9 mouse cellular contexts compared by ENCODE assay signal in genomic region chr5:134342503-134343205, GRCm38 (mm10). TPM values are rescaled to one million over a fixed set of nuclear protein-coding genes. Genes with fewer than 3 reads are reported as not detected.
DNase-seq lines count a peak whose midpoint lies in the region; ATAC-seq and TF ChIP-seq lines count a peak whose summit lies in the region.
"Had no signal": no experiment of that assay in that cellular context is flagged by ENCODE, and none has a peak within 500 bp of the region (broad histone marks: within the 10 kb centered on the region; RNA-seq: fewer than 3 reads in every experiment).

No protein-coding gene starts in this region.

- no peak for TF ChIP-seq POLR2A in bone marrow, adult 2 months (IDR thresholded peaks at IDR 0.05; ENCODE audit: borderline replicate concordance, control insufficient read depth, low read depth, low read length)

- no peak overlapping the region for H3K9ac ChIP-seq in intestine, embryonic 16.5 days (ENCODE audit: low read depth, low read length)
- H3K9ac ChIP-seq in forebrain, embryonic 13.5 days = no peak overlapping the region
- H3K9ac ChIP-seq: midbrain, embryonic 12.5 days had no signal

- no peaks in the 10 kb centered on the region for H3K27me3 ChIP-seq in intestine, embryonic 16.5 days (replicated peaks; ENCODE audit: control insufficient read depth, insufficient read depth, low read length)
- no peaks in the 10 kb centered on the region for H3K27me3 ChIP-seq in forebrain, embryonic 13.5 days
- H3K27me3 ChIP-seq: midbrain, embryonic 12.5 days had no signal

- no peak overlapping the region for H3K4me2 ChIP-seq in intestine, embryonic 16.5 days (ENCODE audit: low read depth, low read length)
- H3K4me2 ChIP-seq in forebrain, embryonic 13.5 days = no peak overlapping the region
- H3K4me2 ChIP-seq: midbrain, embryonic 12.5 days had no signal

- H3K27ac ChIP-seq in bone marrow, adult 2 months (ENCODE audit: control insufficient read depth, insufficient read depth, low read depth, low read length, poor library complexity) = no peak overlapping the region
- no peak overlapping the region; the same call in 1 of the 2 replicates for H3K27ac ChIP-seq in intestine, embryonic 16.5 days (ENCODE audit: low read length)
- no peak overlapping the region for H3K27ac ChIP-seq in forebrain, embryonic 13.5 days
- no peak overlapping the region for H3K27ac ChIP-seq in left cerebral cortex, adult 2 months
- H3K27ac ChIP-seq: midbrain, embryonic 12.5 days had no signal

- peak overlapping the region; percentile 12 for H3K4me3 ChIP-seq in bone marrow, adult 2 months (replicated peaks; ENCODE audit: control insufficient read depth, low read depth, low read length)
- no peak overlapping the region for H3K4me3 ChIP-seq in intestine, embryonic 16.5 days (ENCODE audit: low read length)
- no peak overlapping the region for H3K4me3 ChIP-seq in forebrain, embryonic 13.5 days
- no peak overlapping the region for H3K4me3 ChIP-seq in left cerebral cortex, adult 2 months
- H3K4me3 ChIP-seq: midbrain, embryonic 12.5 days had no signal

- peak; percentile 36; the same call in 1 of the 2 replicates for ATAC-seq in intestine, embryonic 16.5 days
- no peak for ATAC-seq in forebrain, embryonic 13.5 days

- peak; percentile 26 to 55 for DNase-seq in heart, adult 18-20 months
- DNase-seq in heart, postnatal 25 days (ENCODE audit: low spot score) = no peak
- DNase-seq in lung, postnatal 4 days = peak; percentile 29 to 56
- no peak for DNase-seq in left cerebral cortex, adult 2 months (ENCODE audit: extremely low spot score in 1 of 2, low spot score in 2 of 2)
- DNase-seq in spleen, postnatal 14 days (ENCODE audit: low spot score in 2 of 2) = no peak

- WGBS in bone marrow, adult 2 months = 33% methylated on average over 18 of the region's 18 CpGs
- 66% methylated on average over 18 of the region's 18 CpGs for WGBS in intestine, embryonic 16.5 days
- WGBS in forebrain, embryonic 13.5 days = 84% methylated on average over 18 of the region's 18 CpGs

- H3K36me3 ChIP-seq in intestine, embryonic 16.5 days (ENCODE audit: control insufficient read depth, insufficient read depth, low read length) = no peaks in the 10 kb centered on the region
- no peaks in the 10 kb centered on the region for H3K36me3 ChIP-seq in forebrain, embryonic 13.5 days (ENCODE audit: poor library complexity, severe bottlenecking)
- H3K36me3 ChIP-seq: midbrain, embryonic 12.5 days had no signal

- H3K9me3 ChIP-seq in intestine, embryonic 16.5 days (ENCODE audit: control insufficient read depth, low read length) = no peaks in the 10 kb centered on the region
- no peaks in the 10 kb centered on the region for H3K9me3 ChIP-seq in forebrain, embryonic 13.5 days (replicated peaks)
- H3K9me3 ChIP-seq: midbrain, embryonic 12.5 days had no signal

- no peaks in the 10 kb centered on the region; the same call in 1 of the 2 replicates for H3K4me1 ChIP-seq in bone marrow, adult 2 months (ENCODE audit: control insufficient read depth, insufficient read depth, low read length)
- H3K4me1 ChIP-seq in intestine, embryonic 16.5 days (ENCODE audit: control insufficient read depth, insufficient read depth, low read length) = no peaks in the 10 kb centered on the region
- H3K4me1 ChIP-seq in forebrain, embryonic 13.5 days = no peaks in the 10 kb centered on the region
- H3K4me1 ChIP-seq: midbrain, embryonic 12.5 days had no signal

- no peak for TF ChIP-seq CTCF in bone marrow, adult 2 months (IDR thresholded peaks at IDR 0.05; ENCODE audit: control insufficient read depth, insufficient read depth, low read length)
- TF ChIP-seq CTCF in left cerebral cortex, adult 2 months (IDR thresholded peaks at IDR 0.05) = no peak; the same call in 1 of the 2 replicates

- intact Hi-C loops in heart, postnatal 25 days (cut with DNase I) = loop anchor here (5.0 kb wide), 1 partner anchor 60 kb away; no protein-coding TSS in a partner anchor
- intact Hi-C loops in left cerebral cortex, adult 2 months (cut with DNase I) = no loop called here

RNA-seq across cellular contexts. Expression of gene Gtf2i, which starts 28.1 kb away (rescaled TPM):
- 100 to 1,000 TPM; 188 to 197 TPM for total RNA-seq in heart, adult 18-20 months (2021)
- total RNA-seq in heart, postnatal 25 days (2021) = 100 to 1,000 TPM; 194 to 218 TPM
- polyA plus RNA-seq in bone marrow, adult 2 months (2011; ENCODE audit: insufficient read depth, insufficient read length, low replicate concordance, missing spikeins) = 20.6 and 41.4 TPM in 2 replicates
- polyA plus RNA-seq in intestine, embryonic 16.5 days (2015; fragmentation: Nextera tagmentation; extraction: Ambion mirVana) = 86.7 and 91.5 TPM in 2 replicates
- polyA plus RNA-seq in forebrain, embryonic 13.5 days (2015; fragmentation: Nextera tagmentation; extraction: Ambion mirVana) = 181 and 195 TPM in 2 replicates
- 100 to 1,000 TPM; 219 to 221 TPM for total RNA-seq in left cerebral cortex, adult 2 months (2021)

Comparison
In these comparisons a context has a peak if more than half of its experiments do, and no peak if none do; other contexts are left out.
1. DNase-seq: peak in heart, adult 18-20 months (2 of 2) and lung, postnatal 4 days (2 of 2); none in heart, postnatal 25 days (single experiment), left cerebral cortex, adult 2 months (0 of 2) and spleen, postnatal 14 days (0 of 2).